Mouse (Mus musculus) Muller cell, postnatal 12 days (primary cell): ENCODE results near the gene Pdzd7.

ENCODE experiments used
- DNase-seq: peaks from one replicate; pipeline ENCODE4 v3.0.0-alpha.2; 2015; ENCODE audit errors: inconsistent ontology term

The Pdzd7 gene

DNA sequence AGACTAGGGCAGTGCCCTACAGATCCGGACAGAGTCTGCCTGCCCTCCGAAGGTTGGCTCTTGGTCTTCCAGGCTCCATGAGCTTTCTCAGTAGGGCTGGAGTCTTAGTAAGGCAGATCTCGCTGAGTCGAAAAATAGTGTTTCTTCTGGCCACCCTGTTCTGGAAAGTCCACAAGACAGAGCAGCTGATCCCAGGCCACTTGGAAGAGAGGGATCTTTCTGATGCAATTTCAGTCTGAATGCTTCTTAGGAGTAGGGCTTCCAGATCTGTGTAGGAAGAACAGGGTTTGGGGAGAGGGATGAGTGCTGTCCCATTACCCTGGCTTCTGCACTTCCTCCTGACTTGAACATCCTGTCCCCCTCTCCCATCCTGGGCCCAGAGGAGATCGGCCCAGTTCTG is at the start of gene Pdzd7:
Gene Pdzd7, minus strand, starts transcription at position 67 of the 400 bp plus-strand sequence.
- no peak for DNase-seq

GRCm38 (mm10) chr19:45081841-45082550 is 36.5 kb upstream of the Pdzd7 start:
- no peak for DNase-seq

- peak; percentile 63 for DNase-seq
These were observed 35.8 kb upstream of the Pdzd7 start for GRCm38 (mm10) chr19:45081279-45081678.

- no peak for DNase-seq
These were observed 35.2 kb upstream of the Pdzd7 start for GRCm38 (mm10) chr19:45080711-45081110.

DNA sequence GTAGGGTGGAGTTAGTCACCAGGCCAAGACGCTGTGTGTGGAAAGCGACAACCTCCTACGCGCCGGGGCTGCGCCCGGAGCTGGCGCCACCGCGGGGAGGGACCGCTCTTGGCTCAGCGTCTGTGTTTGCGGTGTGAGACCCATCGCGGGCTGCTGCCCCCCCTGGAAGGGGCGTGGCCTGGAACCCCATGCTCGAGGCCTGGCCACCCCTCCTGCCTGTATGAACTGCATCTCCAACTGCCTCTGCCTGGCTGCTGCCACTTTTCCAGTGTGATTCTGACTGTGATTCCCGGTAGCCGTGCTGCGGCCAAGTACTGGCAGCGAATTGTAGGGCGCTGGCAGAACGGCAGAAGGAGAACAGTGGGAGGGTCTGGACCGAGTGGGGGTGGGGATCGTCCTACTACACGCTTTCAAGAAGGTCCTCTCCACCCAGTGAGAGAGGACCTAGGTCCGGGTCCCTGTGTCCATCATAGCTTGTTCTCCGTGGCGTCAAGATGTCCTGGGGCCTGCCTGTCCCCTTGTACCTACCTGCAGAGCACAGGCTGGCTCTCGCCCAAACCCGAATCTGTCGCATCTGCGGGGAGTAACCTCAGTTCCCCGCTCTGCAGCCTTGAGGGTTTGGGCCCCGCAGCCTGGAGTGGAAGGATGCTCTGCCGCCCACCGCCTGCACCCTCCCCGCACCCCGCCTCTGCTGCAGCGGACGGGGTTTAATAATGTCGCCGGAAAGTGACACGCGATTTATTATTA is 34.4 kb upstream of the Pdzd7 start:
- peak; percentile 94 for DNase-seq

GRCm38 (mm10) chr19:45078971-45079764 is 33.7 kb upstream of the Pdzd7 start:
- DNase-seq = no peak

GRCm38 (mm10) chr19:45077742-45078645 is 32.5 kb upstream of the Pdzd7 start:
- DNase-seq = no peak

DNA sequence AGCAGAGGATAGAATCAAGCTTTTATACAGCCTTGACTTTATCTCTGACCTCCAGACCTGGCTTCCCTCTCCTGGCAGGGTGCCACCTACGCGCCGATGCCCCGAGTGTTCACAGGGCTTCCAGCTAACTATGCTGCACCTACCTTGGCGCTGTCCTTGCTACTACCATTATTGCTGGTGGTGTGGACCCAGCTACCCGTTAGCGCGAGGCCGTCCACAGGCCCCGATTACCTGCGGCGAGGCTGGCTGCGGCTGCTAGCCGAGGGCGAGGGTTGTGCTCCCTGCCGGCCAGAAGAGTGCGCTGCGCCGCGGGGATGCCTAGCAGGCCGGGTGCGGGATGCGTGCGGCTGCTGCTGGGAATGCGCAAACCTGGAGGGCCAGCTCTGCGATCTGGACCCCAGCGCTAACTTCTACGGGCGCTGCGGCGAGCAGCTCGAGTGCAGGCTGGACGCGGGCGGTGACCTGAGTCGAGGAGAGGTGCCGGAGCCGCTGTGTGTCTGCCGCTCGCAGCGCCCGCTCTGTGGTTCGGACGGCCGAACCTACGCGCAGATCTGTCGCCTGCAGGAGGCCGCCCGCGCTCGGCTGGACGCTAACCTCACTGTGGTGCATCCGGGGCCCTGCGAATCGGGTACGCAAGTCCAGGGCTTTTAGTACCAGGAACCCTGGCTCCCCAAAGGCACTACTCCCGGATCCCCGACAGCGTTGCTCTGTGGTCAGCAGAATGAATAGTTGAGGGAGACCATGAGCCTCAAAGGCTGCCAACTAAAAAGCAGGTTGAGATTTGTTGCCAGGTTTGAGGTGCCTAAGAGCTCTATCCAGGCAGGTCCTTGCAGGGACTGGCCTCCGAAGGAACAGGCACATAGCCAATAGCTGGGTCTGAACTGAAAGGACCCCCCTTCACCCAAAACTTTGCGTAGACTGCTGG is 31.3 kb upstream of the Pdzd7 start:
- peak; percentile 62 for DNase-seq

DNA sequence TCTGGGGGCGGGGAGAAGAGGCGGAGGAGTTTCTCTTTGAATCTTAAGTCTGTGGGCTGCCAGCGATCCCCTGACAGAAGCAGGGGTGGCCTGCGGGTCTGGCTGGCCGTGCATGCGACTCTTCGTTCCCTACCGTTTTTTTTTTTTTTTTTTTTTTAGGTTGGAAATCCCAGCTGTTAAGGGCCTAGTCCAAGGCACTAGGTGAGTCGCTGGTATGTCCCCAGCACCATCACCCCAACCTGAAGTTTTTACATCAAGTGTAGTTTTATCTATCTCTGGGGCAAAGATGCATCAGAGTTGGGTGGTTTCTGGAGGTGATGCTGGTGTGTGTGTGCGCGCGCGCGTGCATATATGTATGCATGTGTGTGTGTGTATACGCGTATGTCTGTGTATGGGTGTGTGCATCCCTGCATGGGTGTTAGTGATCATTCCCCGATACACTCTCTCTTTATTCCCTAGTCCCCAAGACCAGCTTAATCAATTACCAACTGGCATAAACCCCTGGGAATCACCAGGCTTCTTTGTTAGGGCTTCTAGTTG is 30.6 kb upstream of the Pdzd7 start:
- no peak for DNase-seq

DNA sequence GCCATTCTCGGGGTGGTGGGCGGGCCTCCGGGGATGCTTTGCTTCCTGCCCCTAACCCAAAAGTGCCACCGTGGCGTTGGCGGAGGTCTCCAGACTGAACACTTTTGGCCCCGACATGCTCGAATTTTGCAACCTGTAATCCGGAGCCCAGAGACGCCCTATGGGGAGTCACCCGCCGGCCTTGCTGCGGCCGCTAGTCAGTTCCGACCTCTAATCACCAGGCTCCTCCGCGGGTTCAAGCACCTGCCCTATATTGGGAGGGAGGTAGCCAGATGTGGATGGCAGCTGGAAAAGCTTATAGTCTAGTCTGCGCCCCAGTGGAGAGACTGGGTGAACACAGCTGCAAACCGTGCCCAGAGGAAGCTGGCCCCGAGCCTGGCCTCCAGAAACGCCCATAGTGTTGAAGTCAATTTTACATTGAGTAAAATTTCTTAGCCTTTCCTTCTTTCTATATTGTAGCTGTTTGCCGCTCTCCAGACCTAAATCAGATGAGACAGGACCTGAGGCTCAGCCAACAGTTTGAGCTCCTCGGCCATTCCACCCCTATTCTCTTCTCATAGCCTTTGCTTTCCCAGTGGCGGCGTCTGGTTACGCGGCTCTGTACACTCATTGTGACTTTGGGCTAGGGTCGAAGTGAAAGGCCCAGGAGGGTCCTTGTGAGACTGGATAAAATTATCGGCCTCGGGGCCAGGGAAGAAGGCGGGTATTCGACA is 30.0 kb upstream of the Pdzd7 start:
- no peak for DNase-seq

DNA sequence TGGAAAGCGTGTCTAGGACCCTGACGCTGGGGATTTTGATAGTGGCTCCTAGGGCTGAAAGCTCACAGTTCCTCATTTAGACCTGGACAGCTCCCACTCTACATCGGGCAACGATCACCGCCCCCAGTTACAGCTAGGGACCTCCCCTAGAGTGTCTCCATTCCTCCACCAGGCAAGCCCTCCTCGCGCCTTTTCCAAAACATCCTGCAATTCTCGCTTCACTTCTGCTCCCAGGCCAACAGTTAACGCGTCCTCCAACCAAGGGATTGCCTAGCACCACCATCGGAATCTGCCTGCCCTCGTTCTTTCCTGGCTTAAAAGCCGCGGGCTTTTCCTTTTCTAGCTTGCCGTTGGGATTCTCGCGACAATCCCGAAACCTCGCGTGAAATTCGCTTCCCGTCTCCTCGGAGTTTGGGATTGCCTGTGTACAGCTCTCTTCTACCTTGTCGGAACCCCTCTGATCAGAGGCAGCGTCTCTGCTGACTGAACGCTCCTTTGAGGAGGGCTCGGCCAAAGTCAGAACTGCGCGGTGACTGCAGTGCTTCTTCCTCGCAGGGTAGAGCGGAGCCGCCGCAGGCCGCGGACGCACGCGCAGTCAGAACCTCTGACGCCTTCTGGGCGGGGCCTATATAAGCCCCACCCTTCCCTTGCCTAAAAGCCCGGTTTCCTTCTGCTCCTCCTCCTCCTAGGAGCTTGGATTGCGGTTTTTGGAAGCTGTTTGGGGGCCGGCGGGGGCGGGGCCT is 29.2 kb upstream of the Pdzd7 start, which contains the start of gene Kazald1:
Gene Kazald1, plus strand, starts transcription at position 662 of the 743 bp plus-strand sequence.
- peak; percentile 96 for DNase-seq

DNA sequence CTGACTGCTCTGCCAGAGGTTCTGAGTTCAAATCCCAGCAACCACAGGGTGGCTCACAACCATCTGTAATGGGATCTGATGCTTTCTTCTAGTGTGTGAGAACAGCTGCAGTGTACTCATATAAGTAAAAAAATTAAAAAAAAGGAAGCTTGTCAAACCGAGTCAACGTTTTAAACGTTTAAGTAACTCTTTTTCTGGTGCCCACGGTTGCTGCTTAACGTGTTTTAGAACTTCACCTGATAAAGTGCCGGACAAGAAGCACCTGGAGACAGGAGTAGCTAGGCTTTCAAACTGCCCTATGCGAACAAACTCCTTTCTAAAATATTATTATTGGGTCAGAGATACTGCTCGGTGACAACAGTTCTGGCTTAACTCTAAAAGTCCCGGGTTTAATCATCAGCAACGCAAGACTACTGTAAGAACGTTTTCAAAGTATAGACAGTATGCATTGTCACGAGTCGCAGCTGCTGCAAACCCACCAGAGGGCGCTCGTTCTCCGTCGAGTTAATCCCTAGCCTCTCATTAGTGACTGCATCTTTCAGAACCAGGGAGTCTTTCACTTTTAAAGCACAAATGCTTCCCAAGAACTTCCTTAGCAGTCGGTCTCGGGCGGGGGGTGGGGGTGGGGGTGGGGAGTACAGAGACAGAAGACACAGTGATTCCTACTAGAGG is 28.5 kb upstream of the Pdzd7 start:
- peak; percentile 73 for DNase-seq

DNA sequence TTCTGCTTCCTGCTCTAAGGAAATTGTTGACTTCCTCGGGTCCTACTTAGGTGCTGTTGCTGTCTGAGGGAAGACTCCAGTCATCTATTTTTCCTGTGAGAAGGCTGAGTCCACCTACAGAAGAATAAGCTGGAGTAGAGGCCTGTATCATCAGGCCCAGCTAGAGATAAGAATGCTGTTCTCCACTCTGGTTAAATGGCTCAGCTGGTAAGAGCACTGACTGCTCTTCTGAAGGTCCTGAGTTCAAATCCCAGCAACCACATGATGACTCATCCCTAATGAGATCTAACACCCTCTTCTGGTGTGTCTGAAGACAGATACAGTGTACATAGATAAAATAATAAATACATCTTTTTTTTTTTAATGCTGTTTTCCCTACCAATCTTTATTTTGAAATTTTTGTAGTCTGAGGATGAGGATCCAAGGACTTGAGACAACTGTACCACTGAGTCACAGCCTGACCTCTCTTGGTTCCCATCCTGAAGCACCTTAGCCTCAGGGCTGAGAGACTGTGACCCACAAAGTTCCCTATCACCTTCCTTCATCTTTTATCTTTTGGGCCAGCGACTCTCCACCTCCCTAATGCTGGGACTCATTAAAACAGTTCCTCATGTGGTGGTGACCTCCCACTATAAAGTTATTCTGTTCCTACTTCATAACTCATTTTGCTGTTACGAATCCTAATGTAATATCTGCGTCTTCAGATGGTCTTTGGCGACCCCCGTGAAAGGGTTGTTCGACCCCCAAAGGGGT is 22.4 kb upstream of the Pdzd7 start:
- DNase-seq = no peak

GRCm38 (mm10) chr19:45067170-45067569 is 21.7 kb upstream of the Pdzd7 start:
- DNase-seq = no peak

DNA sequence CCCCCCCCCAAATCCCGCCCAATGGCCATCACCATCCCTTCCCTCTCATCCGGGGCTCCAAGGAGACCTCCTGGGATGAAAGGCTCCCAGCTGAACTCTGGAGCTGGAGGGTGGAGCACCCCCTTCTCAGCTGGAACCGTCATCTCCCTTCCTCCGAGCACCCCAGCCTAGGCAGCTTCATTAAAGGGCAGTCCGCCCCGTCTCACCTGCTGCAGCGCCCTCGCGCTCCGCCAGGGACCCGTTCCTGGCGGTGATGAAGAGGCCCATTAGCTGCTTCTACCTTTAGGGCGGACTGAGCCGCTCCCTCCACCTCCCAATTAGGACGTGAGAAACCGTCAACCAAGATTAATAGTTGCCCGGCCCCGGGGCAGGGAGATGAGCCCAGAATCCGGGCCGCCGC is 19.7 kb upstream of the Pdzd7 start:
- DNase-seq = no peak

- no peak for DNase-seq
These were observed 18.2 kb upstream of the Pdzd7 start for GRCm38 (mm10) chr19:45063565-45064292.

GRCm38 (mm10) chr19:45058841-45059240 is 13.3 kb upstream of the Pdzd7 start:
- no peak for DNase-seq
